Mouse (Mus musculus) spleen, adult 18-20 months (tissue): Measurements from ENCODE around the gene Rpl36-ps4.

Experiments used
- DNase-seq, 2 experiments: peaks; one replicate each; pipeline ENCODE4 v3.0.0; 2022; ENCODE audit warnings: mixed read lengths in 2 of 2

The Rpl36-ps4 gene

GRCm38 (mm10) chr17:87920677-87921076 is at the start of gene Rpl36-ps4:
TSS of gene Rpl36-ps4 (plus strand) at chr17:87920977.
- no peak for DNase-seq

- peak in 1 of 2 experiments; percentile 2 for DNase-seq
Observed at GRCm38 (mm10) chr17:87871461-87872126, 49.2 kb upstream of the Rpl36-ps4 start.

- DNase-seq: peak in 1 of 2 experiments; percentile 1
Observed at GRCm38 (mm10) chr17:87872286-87872685, 48.5 kb upstream of the Rpl36-ps4 start.

GRCm38 (mm10) chr17:87873456-87873855 is 47.3 kb upstream of the Rpl36-ps4 start:
- peak in 1 of 2 experiments; percentile 1 for DNase-seq

GRCm38 (mm10) chr17:87873943-87874342 is 46.8 kb upstream of the Rpl36-ps4 start:
- peak in 1 of 2 experiments; percentile 0 for DNase-seq

GRCm38 (mm10) chr17:87875346-87875920 is 45.3 kb upstream of the Rpl36-ps4 start:
- DNase-seq: no peak

GRCm38 (mm10) chr17:87876295-87877000 is 44.3 kb upstream of the Rpl36-ps4 start:
- no peak for DNase-seq

GRCm38 (mm10) chr17:87877207-87878073 is 43.3 kb upstream of the Rpl36-ps4 start:
- peak in 1 of 2 experiments; percentile 3 for DNase-seq

GRCm38 (mm10) chr17:87878556-87879483 is 42.0 kb upstream of the Rpl36-ps4 start:
- DNase-seq: peak in 1 of 2 experiments; percentile 0

- no peak for DNase-seq
Observed at GRCm38 (mm10) chr17:87879484-87880225, 41.1 kb upstream of the Rpl36-ps4 start.

GRCm38 (mm10) chr17:87882594-87882993 is 38.2 kb upstream of the Rpl36-ps4 start:
- DNase-seq: peak in 1 of 2 experiments; percentile 38

GRCm38 (mm10) chr17:87897175-87897574 is 23.6 kb upstream of the Rpl36-ps4 start:
- no peak for DNase-seq

- DNase-seq: no peak
Observed at GRCm38 (mm10) chr17:87900677-87901076, 20.1 kb upstream of the Rpl36-ps4 start.

GRCm38 (mm10) chr17:87901163-87901562 is 19.6 kb upstream of the Rpl36-ps4 start:
- DNase-seq: no peak

- no peak for DNase-seq
Observed at GRCm38 (mm10) chr17:87903213-87903612, 17.6 kb upstream of the Rpl36-ps4 start.

GRCm38 (mm10) chr17:87903725-87904124 is 17.1 kb upstream of the Rpl36-ps4 start:
- no peak for DNase-seq

GRCm38 (mm10) chr17:87915386-87915785 is 5.4 kb upstream of the Rpl36-ps4 start:
- no peak for DNase-seq

GRCm38 (mm10) chr17:87918121-87918520 is 2.7 kb upstream of the Rpl36-ps4 start:
- no peak for DNase-seq

GRCm38 (mm10) chr17:87934326-87934725 is 13.5 kb downstream of the Rpl36-ps4 start:
- no peak for DNase-seq

GRCm38 (mm10) chr17:87934736-87935135 is 14.0 kb downstream of the Rpl36-ps4 start:
- no peak for DNase-seq

GRCm38 (mm10) chr17:87936156-87936555 is 15.4 kb downstream of the Rpl36-ps4 start:
- no peak for DNase-seq
